Comparison of ENCODE assay signal across 14 mouse cellular contexts in the genomic region with DNA sequence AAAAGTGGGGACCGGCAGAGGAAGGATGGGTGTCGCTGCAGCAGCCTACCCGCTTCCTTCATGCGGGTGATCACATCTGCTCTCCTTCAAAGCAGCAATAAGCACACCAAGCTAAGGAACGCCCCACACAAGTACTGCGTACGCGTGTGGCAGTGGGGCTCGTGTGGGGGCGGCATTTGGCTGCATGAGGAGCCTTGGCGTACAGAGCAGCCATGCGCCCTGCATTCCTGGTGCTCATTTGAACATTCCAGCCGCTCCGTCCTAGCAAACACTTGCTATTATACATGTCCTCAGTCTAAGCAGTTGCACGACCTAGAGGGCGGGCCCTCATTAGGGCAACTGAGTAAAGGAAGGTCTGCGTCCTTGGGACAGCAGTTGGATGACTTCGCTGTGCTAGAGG. TPM values are rescaled to one million over a fixed set of nuclear protein-coding genes. Genes with fewer than 3 reads are reported as not detected.
DNase-seq lines count a peak whose midpoint lies in the region; ATAC-seq and TF ChIP-seq lines count a peak whose summit lies in the region.
"Had no signal": no experiment of that assay in that cellular context is flagged by ENCODE, and none has a peak within 500 bp of the region (broad histone marks: within the 10 kb centered on the region; RNA-seq: fewer than 3 reads in every experiment).

No protein-coding gene starts in this region.

- 63% methylated on average over 18 of the region's 18 CpGs for WGBS in heart, embryonic 14.5 days
- WGBS in embryonic facial prominence, embryonic 10.5 days: 74% methylated on average over 18 of the region's 18 CpGs
- 48% methylated on average over 18 of the region's 18 CpGs for WGBS in kidney, postnatal 0 days

- no peak for ATAC-seq in heart, embryonic 14.5 days (ENCODE audit: insufficient number of reproducible peaks, insufficient read depth, low FRiP score, low read depth)
- peak; percentile 59; the same call in 1 of the 2 replicates for ATAC-seq in kidney, postnatal 0 days (replicated peaks; ENCODE audit: low FRiP score, low read depth)

- H3K4me2 ChIP-seq in heart, embryonic 14.5 days (ENCODE audit: low read length): peak overlapping the region; percentile 16; the same call in 1 of the 2 replicates
- 0 out of 2 replicates have a peak overlapping the region, but pooled peaks have one; percentile 13 for H3K4me2 ChIP-seq in kidney, postnatal 0 days (ENCODE audit: low read length)

- DNase-seq in heart, adult 18-20 months: no peak
- DNase-seq in embryonic facial prominence, embryonic 10.5 days (ENCODE audit: low spot score): peak; percentile 21
- DNase-seq in kidney, postnatal 0 days (ENCODE audit: low spot score): peak; percentile 49
- DNase-seq in gastrocnemius, postnatal 25 days: no peak
- DNase-seq in adrenal gland, adult 18-20 months (ENCODE audit: low spot score in 2 of 2): no peak
- DNase-seq in left cerebral cortex, postnatal 4 days: no peak
- DNase-seq: cerebellum, adult 8-10 months; gastrocnemius, postnatal 10 days; heart, postnatal 36 days; thymus, postnatal 14 days had no signal

- no peaks in the 10 kb centered on the region for H3K27me3 ChIP-seq in heart, embryonic 14.5 days (ENCODE audit: control insufficient read depth, insufficient read depth, low read length)
- H3K27me3 ChIP-seq in E14TG2a.4 (ENCODE audit: insufficient read depth, low read length): peaks cover 19% of the 10 kb centered on the region; the same call in 1 of the 2 replicates
- H3K27me3 ChIP-seq in embryonic facial prominence, embryonic 10.5 days (replicated peaks; ENCODE audit: low read depth, poor library complexity, severe bottlenecking): no peaks in the 10 kb centered on the region
- no peaks in the 10 kb centered on the region for H3K27me3 ChIP-seq in kidney, postnatal 0 days (ENCODE audit: insufficient read depth, low read length)

- no peak for TF ChIP-seq CTCF in E14TG2a.4 (conservative IDR thresholded peaks at IDR 0.05; ENCODE audit: low read length)
- TF ChIP-seq CTCF in kidney, postnatal 0 days (IDR thresholded peaks at IDR 0.05; ENCODE audit: low read depth): no peak; the same call in 1 of the 2 replicates

- H3K4me1 ChIP-seq in heart, embryonic 14.5 days (ENCODE audit: control insufficient read depth in 2 of 2, insufficient read depth in 2 of 2, low read length in 2 of 2): peaks cover 20 to 27% of the 10 kb centered on the region in 2 experiments
- peaks cover 26% of the 10 kb centered on the region for H3K4me1 ChIP-seq in E14TG2a.4 (replicated peaks; ENCODE audit: low read depth, low read length)
- peaks cover 5% of the 10 kb centered on the region for H3K4me1 ChIP-seq in embryonic facial prominence, embryonic 10.5 days
- peaks cover 15% of the 10 kb centered on the region; the same call in 1 of the 2 replicates for H3K4me1 ChIP-seq in kidney, postnatal 0 days (replicated peaks; ENCODE audit: insufficient read depth, low read length)

- no peak overlapping the region; a peak in 1 of 4 replicates for H3K27ac ChIP-seq in heart, embryonic 14.5 days (replicated peaks in 1 of 2; ENCODE audit: control insufficient read depth in 1 of 2, insufficient read depth in 1 of 2, low read depth in 2 of 2, low read length in 2 of 2)
- 0 out of 2 replicates have a peak overlapping the region, but pooled peaks have one; percentile 24 for H3K27ac ChIP-seq in embryonic facial prominence, embryonic 10.5 days (replicated peaks)
- H3K27ac ChIP-seq in kidney, postnatal 0 days: peak overlapping the region; percentile 36; the same call in 1 of the 2 replicates
- H3K27ac ChIP-seq: macrophage had no signal

- intact Hi-C loops in left cerebral cortex, postnatal 4 days (cut with DNase I): no loop called here

- 0 out of 2 replicates have a peak overlapping the region, but pooled peaks have one; percentile 21 for H3K9ac ChIP-seq in heart, embryonic 14.5 days (ENCODE audit: low read length)
- H3K9ac ChIP-seq in kidney, postnatal 0 days (ENCODE audit: low read depth, low read length): no peak overlapping the region

- no peak overlapping the region for H3K4me3 ChIP-seq in heart, embryonic 14.5 days (ENCODE audit: control insufficient read depth in 1 of 2, insufficient read depth in 1 of 2, low read depth in 1 of 2, low read length in 2 of 2)
- H3K4me3 ChIP-seq in E14TG2a.4 (replicated peaks; ENCODE audit: low read length): peak overlapping the region; percentile 59
- no peak overlapping the region for H3K4me3 ChIP-seq in embryonic facial prominence, embryonic 10.5 days
- no peak overlapping the region for H3K4me3 ChIP-seq in kidney, postnatal 0 days (replicated peaks; ENCODE audit: low read depth, low read length)

- H3K9me3 ChIP-seq in heart, embryonic 14.5 days (ENCODE audit: control insufficient read depth, low read length): no peaks in the 10 kb centered on the region
- peaks cover 25% of the 10 kb centered on the region for H3K9me3 ChIP-seq in E14TG2a.4 (ENCODE audit: low read length)
- no peaks in the 10 kb centered on the region for H3K9me3 ChIP-seq in embryonic facial prominence, embryonic 10.5 days
- H3K9me3 ChIP-seq in kidney, postnatal 0 days (replicated peaks; ENCODE audit: low read length): no peaks in the 10 kb centered on the region

- no peaks in the 10 kb centered on the region for H3K36me3 ChIP-seq in heart, embryonic 14.5 days (ENCODE audit: control insufficient read depth, insufficient read depth, low read length)
- no peaks in the 10 kb centered on the region for H3K36me3 ChIP-seq in E14TG2a.4 (ENCODE audit: insufficient read depth, low read length)
- no peaks in the 10 kb centered on the region for H3K36me3 ChIP-seq in embryonic facial prominence, embryonic 10.5 days (replicated peaks)
- H3K36me3 ChIP-seq in kidney, postnatal 0 days (ENCODE audit: insufficient read depth, low read length): no peaks in the 10 kb centered on the region

RNA-seq across cellular contexts. Expression of gene Kank1, which starts 49.1 kb away (rescaled TPM):
- 43.2 and 46.4 TPM in 2 replicates for polyA plus RNA-seq in heart, embryonic 14.5 days (2014; fragmentation: Nextera tagmentation; extraction: Ambion mirVana)
- 10 to 100 TPM; 37.2 to 38.1 TPM for total RNA-seq in heart, adult 18-20 months (2021)
- 20.5 and 23.5 TPM in 2 replicates for polyA plus RNA-seq in embryonic facial prominence, embryonic 10.5 days (2016; fragmentation: Nextera tagmentation; extraction: Ambion mirVana)
- polyA plus RNA-seq in kidney, postnatal 0 days (2015; fragmentation: Nextera tagmentation; extraction: Ambion mirVana): 18.4 and 21.6 TPM in 2 replicates
- 10 to 100 TPM; 15.0 to 15.2 TPM for total RNA-seq in gastrocnemius, postnatal 25 days (2021)
- 10 to 100 TPM; 11.2 to 17.6 TPM for total RNA-seq in adrenal gland, adult 18-20 months (2021)
- 10 to 100 TPM; 10.7 to 13.4 TPM for total RNA-seq in left cerebral cortex, postnatal 4 days (2021)
- total RNA-seq: monocyte, adult 5-6 weeks had no signal
- polyA plus RNA-seq: macrophage had no signal

Comparison
In these comparisons a context has a peak if more than half of its experiments do, and no peak if none do; other contexts are left out.
1. H3K27ac ChIP-seq: peak in embryonic facial prominence, embryonic 10.5 days (single experiment) and kidney, postnatal 0 days (single experiment); none in heart, embryonic 14.5 days (0 of 2).
2. DNase-seq: peak in embryonic facial prominence, embryonic 10.5 days (single experiment) and kidney, postnatal 0 days (single experiment); none in heart, adult 18-20 months (0 of 2), gastrocnemius, postnatal 25 days (single experiment), adrenal gland, adult 18-20 months (0 of 2) and left cerebral cortex, postnatal 4 days (single experiment).